Mouse (Mus musculus): ENCODE results near the gene Spag7.

- no peak for TF ChIP-seq CTCF (IDR thresholded peaks at IDR 0.05; ENCODE audit: low read depth)
- TF ChIP-seq EP300 (IDR thresholded peaks at IDR 0.05; ENCODE audit: low read depth) = no peak
These were observed 863 bp downstream of the Spag7 start for GRCm38 (mm10) chr11:70668335-70668770.

Data from liver, embryonic 14.5 days (tissue).